Mouse (Mus musculus): ENCODE measurements around the gene Grn. TPM values are rescaled to one million over a fixed set of nuclear protein-coding genes. Genes with fewer than 3 reads are reported as not detected.
A peak's percentile ranks its signal among the peaks of the same experiment; 100 is the strongest.

Grn gene
- total and polyA plus RNA-seq, 3 experiments: 83.4 to 119 (median 86.9) TPM

GRCm38 (mm10) chr11:102444781-102445180 is 14.7 kb downstream of the Grn start:
- Histone ChIP-seq H3K4me3 (no peak overlapping the region), H3K36me3 (ENCODE audit: control insufficient read depth, insufficient read depth, low read length) (no peaks in the 10 kb centered on the region), H3K27me3 (ENCODE audit: control insufficient read depth, insufficient read depth, low read length) (no peaks in the 10 kb centered on the region), H3K27ac (no peak overlapping the region), H3K9ac (ENCODE audit: low read depth, low read length) (no peak overlapping the region), H3K79me2 (replicated peaks; ENCODE audit: control insufficient read depth, insufficient read depth, low read length) (no peaks in the 10 kb centered on the region), H3K4me1 (ENCODE audit: control insufficient read depth, insufficient read depth, low read length) (peaks cover 6% of the 10 kb centered on the region)
- intact Hi-C loops (cut with DNase I): no loop called here
- DNase-seq: peak in 1 of 2 experiments; percentile 16
- WGBS: 32% methylated on average over 6 of the region's 6 CpGs
- TF ChIP-seq CTCF (IDR thresholded peaks at IDR 0.05): no peak
- TF ChIP-seq POLR2A (IDR thresholded peaks at IDR 0.05; ENCODE audit: insufficient read depth, low read depth, low read length): no peak
- TF ChIP-seq EP300 (IDR thresholded peaks at IDR 0.05; ENCODE audit: insufficient read depth, low read depth, low read length): no peak

- H3K4me1 ChIP-seq (ENCODE audit: control insufficient read depth, insufficient read depth, low read length): peaks cover 6% of the 10 kb centered on the region
- no peak overlapping the region for H3K4me3 ChIP-seq
- peak; percentile 51 to 68 for DNase-seq
- H3K27ac ChIP-seq: peak overlapping the region; percentile 66
- no peaks in the 10 kb centered on the region for H3K36me3 ChIP-seq (ENCODE audit: control insufficient read depth, insufficient read depth, low read length)
- no peaks in the 10 kb centered on the region for H3K79me2 ChIP-seq (replicated peaks; ENCODE audit: control insufficient read depth, insufficient read depth, low read length)
- WGBS: 26% methylated on average over 10 of the region's 10 CpGs
- intact Hi-C loops (cut with DNase I): no loop called here
- H3K9ac ChIP-seq (ENCODE audit: low read depth, low read length): no peak overlapping the region
- TF ChIP-seq CTCF (IDR thresholded peaks at IDR 0.05) (no peak), EP300 (IDR thresholded peaks at IDR 0.05; ENCODE audit: insufficient read depth, low read depth, low read length) (no peak), POLR2A (IDR thresholded peaks at IDR 0.05; ENCODE audit: insufficient read depth, low read depth, low read length) (no peak)
- no peaks in the 10 kb centered on the region for H3K27me3 ChIP-seq (ENCODE audit: control insufficient read depth, insufficient read depth, low read length)
These were observed 15.3 kb downstream of the Grn start for GRCm38 (mm10) chr11:102445264-102445890.

GRCm38 (mm10) chr11:102445891-102446361 is 15.8 kb downstream of the Grn start:
- Histone ChIP-seq H3K36me3 (ENCODE audit: control insufficient read depth, insufficient read depth, low read length) (no peaks in the 10 kb centered on the region), H3K27ac (peak overlapping the region; percentile 66), H3K4me3 (peak overlapping the region; percentile 5; the same call in 1 of the 2 replicates), H3K79me2 (replicated peaks; ENCODE audit: control insufficient read depth, insufficient read depth, low read length) (no peaks in the 10 kb centered on the region), H3K27me3 (ENCODE audit: control insufficient read depth, insufficient read depth, low read length) (no peaks in the 10 kb centered on the region), H3K9ac (ENCODE audit: low read depth, low read length) (peak overlapping the region; percentile 69; the same call in 1 of the 2 replicates), H3K4me1 (ENCODE audit: control insufficient read depth, insufficient read depth, low read length) (peaks cover 6% of the 10 kb centered on the region)
- intact Hi-C loops (cut with DNase I): no loop called here
- DNase-seq: peak; percentile 48 to 55
- 22% methylated on average over 7 of the region's 7 CpGs for WGBS
- TF ChIP-seq POLR2A (IDR thresholded peaks at IDR 0.05; ENCODE audit: insufficient read depth, low read depth, low read length): no peak
- no peak for TF ChIP-seq EP300 (IDR thresholded peaks at IDR 0.05; ENCODE audit: insufficient read depth, low read depth, low read length)
- no peak for TF ChIP-seq CTCF (IDR thresholded peaks at IDR 0.05)

GRCm38 (mm10) chr11:102446581-102447461 is 16.7 kb downstream of the Grn start:
- H3K36me3 ChIP-seq (ENCODE audit: control insufficient read depth, insufficient read depth, low read length): no peaks in the 10 kb centered on the region
- H3K27me3 ChIP-seq (ENCODE audit: control insufficient read depth, insufficient read depth, low read length): no peaks in the 10 kb centered on the region
- H3K4me3 ChIP-seq: peak overlapping the region; percentile 64
- no peaks in the 10 kb centered on the region for H3K79me2 ChIP-seq (replicated peaks; ENCODE audit: control insufficient read depth, insufficient read depth, low read length)
- TF ChIP-seq EP300 (IDR thresholded peaks at IDR 0.05; ENCODE audit: insufficient read depth, low read depth, low read length) (no peak), POLR2A (IDR thresholded peaks at IDR 0.05; ENCODE audit: insufficient read depth, low read depth, low read length) (no peak), CTCF (IDR thresholded peaks at IDR 0.05) (no peak)
- peak overlapping the region; percentile 79 for H3K27ac ChIP-seq
- H3K9ac ChIP-seq (ENCODE audit: low read depth, low read length): peak overlapping the region; percentile 69
- peak; percentile 36 to 66 for DNase-seq
- intact Hi-C loops (cut with DNase I): no loop called here
- WGBS: under 1% methylated on average over 49 of the region's 49 CpGs
- peaks cover 6% of the 10 kb centered on the region for H3K4me1 ChIP-seq (ENCODE audit: control insufficient read depth, insufficient read depth, low read length)

GRCm38 (mm10) chr11:102447497-102447896 is 17.4 kb downstream of the Grn start, which contains the start of gene Fam171a2:
Gene Fam171a2 (minus strand): TSS chr11:102447682.
- no peaks in the 10 kb centered on the region for H3K36me3 ChIP-seq (ENCODE audit: control insufficient read depth, insufficient read depth, low read length)
- intact Hi-C loops (cut with DNase I): no loop called here
- H3K4me3 ChIP-seq: peak within 1 kb of the TSS; percentile 64
- H3K27ac ChIP-seq: peak within 1 kb of the TSS; percentile 79
- DNase-seq: peak; percentile 81 to 92
- WGBS: 2% methylated on average over 40 of the region's 40 CpGs
- H3K9ac ChIP-seq (ENCODE audit: low read depth, low read length): peak within 1 kb of the TSS; percentile 69
- peak; percentile 87 for TF ChIP-seq CTCF (IDR thresholded peaks at IDR 0.05)
- TF ChIP-seq EP300 (IDR thresholded peaks at IDR 0.05; ENCODE audit: insufficient read depth, low read depth, low read length): no peak
- no peaks in the 10 kb centered on the region for H3K79me2 ChIP-seq (replicated peaks; ENCODE audit: control insufficient read depth, insufficient read depth, low read length)
- H3K4me1 ChIP-seq (ENCODE audit: control insufficient read depth, insufficient read depth, low read length): peaks cover 6% of the 10 kb centered on the region
- H3K27me3 ChIP-seq (ENCODE audit: control insufficient read depth, insufficient read depth, low read length): no peaks in the 10 kb centered on the region

Measured in heart, adult 2 months (tissue).